8 mouse cellular contexts compared by ENCODE assay signal in genomic region chr16:22548167-22549080, GRCm38 (mm10).
DNase-seq lines count a peak whose midpoint lies in the region; ATAC-seq and TF ChIP-seq lines count a peak whose summit lies in the region.

No protein-coding gene starts in this region.

- peak; percentile 25 for DNase-seq in G1E (ENCODE audit: low spot score)
- peak; percentile 84 for DNase-seq in cerebellum, adult 18-20 months
- DNase-seq in heart, postnatal 36 days: peak; percentile 87 to 88
- peak; percentile 75 to 86 for DNase-seq in layer of hippocampus, adult 2 months (ENCODE audit: low spot score in 2 of 2)
- peak; percentile 97 for DNase-seq in lung, embryonic 14.5 days
- peak; percentile 88 for DNase-seq in thymus, adult 2 months

- no peak overlapping the region for H3K27ac ChIP-seq in forebrain, embryonic 16.5 days (ENCODE audit: low read length)
- H3K27ac ChIP-seq in layer of hippocampus, adult 2 months: peak overlapping the region; percentile 95
- H3K27ac ChIP-seq in lung, embryonic 14.5 days (ENCODE audit: low read depth): peak overlapping the region; percentile 83
- H3K27ac ChIP-seq in olfactory bulb, adult 2 months (ENCODE audit: insufficient read depth, low read depth, low read length): no peak overlapping the region
- no peak overlapping the region for H3K27ac ChIP-seq in thymus, adult 2 months (ENCODE audit: control insufficient read depth, insufficient read depth, low read length)

- no peak overlapping the region for H3K4me3 ChIP-seq in G1E (ENCODE audit: low read depth, low read length)
- H3K4me3 ChIP-seq in forebrain, embryonic 16.5 days (replicated peaks; ENCODE audit: low read length): peak overlapping the region; percentile 48
- peak overlapping the region; percentile 45 for H3K4me3 ChIP-seq in layer of hippocampus, adult 2 months
- H3K4me3 ChIP-seq in lung, embryonic 14.5 days (ENCODE audit: low read depth, low read length): peak overlapping the region; percentile 35
- H3K4me3 ChIP-seq in olfactory bulb, adult 2 months (ENCODE audit: insufficient read depth, low read depth, low read length): peak overlapping the region; percentile 29
- peak overlapping the region; percentile 49 for H3K4me3 ChIP-seq in thymus, adult 2 months (ENCODE audit: control insufficient read depth, insufficient read depth, low read length)

- no peaks in the 10 kb centered on the region for H3K36me3 ChIP-seq in G1E (replicated peaks)
- H3K36me3 ChIP-seq in forebrain, embryonic 16.5 days (ENCODE audit: control insufficient read depth, insufficient read depth): no peaks in the 10 kb centered on the region
- no peaks in the 10 kb centered on the region for H3K36me3 ChIP-seq in lung, embryonic 14.5 days (ENCODE audit: insufficient read depth)
- no peaks in the 10 kb centered on the region for H3K36me3 ChIP-seq in thymus, adult 2 months (ENCODE audit: control insufficient read depth, insufficient read depth, low read length)

- peak overlapping the region; percentile 76 for H3K4me2 ChIP-seq in forebrain, embryonic 16.5 days (ENCODE audit: low read length)
- peak overlapping the region; percentile 63 for H3K4me2 ChIP-seq in lung, embryonic 14.5 days

- TF ChIP-seq CTCF in G1E (IDR thresholded peaks at IDR 0.05; ENCODE audit: low read depth, low read length): peak; percentile 61; the same call in 1 of the 2 replicates
- TF ChIP-seq CTCF in layer of hippocampus, adult 2 months (conservative IDR thresholded peaks at IDR 0.05): peak; percentile 94
- TF ChIP-seq CTCF in lung, embryonic 14.5 days (IDR thresholded peaks at IDR 0.05; ENCODE audit: low read depth): peak; percentile 88
- TF ChIP-seq CTCF in olfactory bulb, adult 2 months (IDR thresholded peaks at IDR 0.05; ENCODE audit: insufficient read depth, low read depth, low read length): peak; percentile 79
- peak; percentile 89 for TF ChIP-seq CTCF in thymus, adult 2 months (IDR thresholded peaks at IDR 0.05; ENCODE audit: borderline replicate concordance, control insufficient read depth, extremely low read depth, insufficient read depth, low read length, poor library complexity)

- 7% methylated on average over 26 of the region's 26 CpGs for WGBS in forebrain, embryonic 16.5 days
- 6% methylated on average over 26 of the region's 26 CpGs for WGBS in lung, embryonic 14.5 days
- WGBS in olfactory bulb, adult 2 months: 19% methylated on average over 26 of the region's 26 CpGs
- 9% methylated on average over 26 of the region's 26 CpGs for WGBS in thymus, adult 2 months

- no peaks in the 10 kb centered on the region for H3K4me1 ChIP-seq in G1E (ENCODE audit: insufficient read depth, low read depth, low read length)
- H3K4me1 ChIP-seq in forebrain, embryonic 16.5 days (replicated peaks; ENCODE audit: control insufficient read depth, insufficient read depth, low read length): peaks cover 22% of the 10 kb centered on the region
- peaks cover 36% of the 10 kb centered on the region for H3K4me1 ChIP-seq in lung, embryonic 14.5 days (ENCODE audit: insufficient read depth)
- H3K4me1 ChIP-seq in olfactory bulb, adult 2 months (ENCODE audit: control insufficient read depth, insufficient read depth, low read length): peaks cover 24% of the 10 kb centered on the region
- H3K4me1 ChIP-seq in thymus, adult 2 months (replicated peaks; ENCODE audit: control insufficient read depth, insufficient read depth, low read length): peaks cover 14% of the 10 kb centered on the region

- TF ChIP-seq POLR2A in olfactory bulb, adult 2 months (IDR thresholded peaks at IDR 0.05; ENCODE audit: insufficient read depth, low read depth, low read length): no peak
- TF ChIP-seq POLR2A in thymus, adult 2 months (IDR thresholded peaks at IDR 0.05; ENCODE audit: control insufficient read depth, extremely low read depth, insufficient read depth, low read length, poor library complexity): 0 out of 2 replicates have a peak, but pooled peaks have one; percentile 15

- intact Hi-C loops in heart, postnatal 36 days (cut with DNase I): loop anchor here (1.0 to 2.0 kb wide), 3 partner anchors 107 to 246 kb away; no protein-coding TSS in a partner anchor

- no peaks in the 10 kb centered on the region for H3K9me3 ChIP-seq in G1E (replicated peaks)
- H3K9me3 ChIP-seq in forebrain, embryonic 16.5 days (ENCODE audit: control insufficient read depth, low read length): no peaks in the 10 kb centered on the region
- no peaks in the 10 kb centered on the region for H3K9me3 ChIP-seq in lung, embryonic 14.5 days (ENCODE audit: low read depth, low read length)

- ATAC-seq in G1E (ENCODE audit: extremely low read depth, insufficient number of reproducible peaks, low FRiP score, poor library complexity, severe bottlenecking): no peak
- ATAC-seq in forebrain, embryonic 16.5 days: peak; percentile 85
- peak; percentile 81 for ATAC-seq in lung, embryonic 14.5 days (ENCODE audit: insufficient read depth)

- H3K9ac ChIP-seq in forebrain, embryonic 16.5 days (replicated peaks; ENCODE audit: low read depth, low read length): peak overlapping the region; percentile 65
- peak overlapping the region; percentile 55 for H3K9ac ChIP-seq in lung, embryonic 14.5 days

- H3K27me3 ChIP-seq in G1E (ENCODE audit: insufficient read depth, low read length): peaks cover 7% of the 10 kb centered on the region
- H3K27me3 ChIP-seq in forebrain, embryonic 16.5 days (replicated peaks; ENCODE audit: control insufficient read depth, insufficient read depth, low read length): no peaks in the 10 kb centered on the region
- H3K27me3 ChIP-seq in lung, embryonic 14.5 days (ENCODE audit: insufficient read depth, low read length): no peaks in the 10 kb centered on the region
- H3K27me3 ChIP-seq in thymus, adult 2 months (ENCODE audit: control insufficient read depth, insufficient read depth, low read length): no peaks in the 10 kb centered on the region

Comparison
In these comparisons a context has a peak if more than half of its experiments do, and no peak if none do; other contexts are left out.
1. DNase-seq: peak in every context shown above with its lines; median percentile 97 in lung, embryonic 14.5 days; 88 in thymus, adult 2 months; 88 in heart, postnatal 36 days; 84 in cerebellum, adult 18-20 months; 80 in layer of hippocampus, adult 2 months; 25 in G1E.
2. H3K27ac ChIP-seq: peak in layer of hippocampus, adult 2 months (single experiment) and lung, embryonic 14.5 days (single experiment); none in forebrain, embryonic 16.5 days (single experiment), olfactory bulb, adult 2 months (single experiment) and thymus, adult 2 months (single experiment).
3. Peak in every context shown above with its lines, with median percentiles within 50 percentile points of each other: CTCF ChIP-seq.